Mouse (Mus musculus) bone marrow, adult 2 months (tissue): ENCODE measurements around the gene Fam204a.

ENCODE experiments used
- CTCF ChIP-seq: fragments of 200-500 bp; IDR thresholded peaks from 2 replicates; pipeline ENCODE4 v1.5.1; 2011; ENCODE audit warnings: low read length, control low read depth; ENCODE audit not compliant: control insufficient read depth, insufficient read depth
- POLR2A ChIP-seq: fragments of 200-500 bp; IDR thresholded peaks from 2 replicates; pipeline ENCODE4 v1.6.1; 2011; ENCODE audit warnings: low read depth, mild to moderate bottlenecking, control low read depth, low read length, borderline replicate concordance; ENCODE audit not compliant: control insufficient read depth

- no peak for TF ChIP-seq CTCF
- no peak for TF ChIP-seq POLR2A
These were observed 77.2 kb downstream of the Fam204a start for GRCm38 (mm10) chr19:60149078-60149960.
